Mouse (Mus musculus) mesoderm, embryonic 11.5 days (tissue): ENCODE data around the gene Gm3854.
A peak's percentile ranks its signal among the peaks of the same experiment; 100 is the strongest.
"Not testable (repeated sequence)": the region's sequence is repeated elsewhere in the genome, so short reads cannot be mapped to it uniquely, and the experiment has no call there.

Experiments used
- DNase-seq: peaks from one replicate; pipeline ENCODE4 v3.0.0-alpha.2; 2012; ENCODE audit warnings: low read depth, low spot score

Gm3854 gene

DNA sequence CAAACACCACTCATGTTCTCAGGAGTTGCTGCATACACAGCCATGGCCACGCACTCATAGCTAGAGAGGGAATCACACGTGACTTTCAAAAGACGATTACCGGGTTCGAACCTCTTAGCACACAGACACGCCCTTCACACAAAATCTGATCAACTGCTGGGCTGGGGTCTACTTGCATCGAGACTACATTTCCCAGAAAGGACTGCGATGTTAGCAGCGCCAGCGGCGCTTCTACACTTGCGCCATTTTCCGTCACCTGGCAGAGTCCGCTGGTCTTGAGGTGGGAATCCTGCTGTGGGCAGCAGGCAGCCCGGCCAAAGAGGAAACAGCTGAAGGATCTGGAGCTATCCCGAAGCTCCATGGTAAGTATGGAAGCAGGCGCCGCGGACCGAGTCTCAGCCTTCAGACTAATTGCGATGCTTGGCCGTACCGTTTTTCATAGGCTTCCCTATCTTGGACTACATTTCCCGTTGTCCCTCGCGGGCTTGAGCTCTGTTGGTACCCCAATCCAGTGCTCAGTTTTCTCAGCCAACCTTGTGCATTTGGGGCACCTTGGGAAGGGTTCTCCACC lies at the start of gene Gm3854:
Gene Gm3854 (plus strand): TSS at position 259 of the 571 bp plus-strand sequence.
- DNase-seq = peak; percentile 83

GRCm38 (mm10) chr7:6300796-6301195 lies 42.8 kb upstream of the Gm3854 start:
- not testable (repeated sequence) for DNase-seq

- DNase-seq = peak; percentile 10
These were observed 12.9 kb upstream of the Gm3854 start for GRCm38 (mm10) chr7:6330458-6331232.

GRCm38 (mm10) chr7:6331233-6331956 lies 12.2 kb upstream of the Gm3854 start, which contains the start of gene Zfp583:
Gene Zfp583, minus strand, starts transcription at chr7:6331285.
- DNase-seq = peak; percentile 92

DNA sequence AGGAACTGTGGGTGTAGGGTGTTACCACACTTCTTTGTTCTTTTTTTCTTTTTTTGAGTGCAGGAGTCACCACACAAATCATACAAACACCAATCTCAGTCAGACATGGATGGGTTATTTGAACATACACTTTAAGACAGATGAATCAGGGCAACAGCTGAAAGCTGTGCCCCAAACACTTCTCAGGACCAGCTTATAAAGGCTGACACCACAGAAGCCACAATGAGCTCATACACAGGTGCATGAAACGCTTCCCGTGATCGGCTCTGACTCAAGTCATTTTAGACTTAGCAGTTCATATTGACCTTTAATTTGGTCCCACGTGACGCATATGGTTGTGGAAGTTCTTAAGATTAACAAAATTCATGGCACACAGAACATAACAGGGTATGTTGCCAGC lies 3.7 kb upstream of the Gm3854 start:
- no peak for DNase-seq

DNA sequence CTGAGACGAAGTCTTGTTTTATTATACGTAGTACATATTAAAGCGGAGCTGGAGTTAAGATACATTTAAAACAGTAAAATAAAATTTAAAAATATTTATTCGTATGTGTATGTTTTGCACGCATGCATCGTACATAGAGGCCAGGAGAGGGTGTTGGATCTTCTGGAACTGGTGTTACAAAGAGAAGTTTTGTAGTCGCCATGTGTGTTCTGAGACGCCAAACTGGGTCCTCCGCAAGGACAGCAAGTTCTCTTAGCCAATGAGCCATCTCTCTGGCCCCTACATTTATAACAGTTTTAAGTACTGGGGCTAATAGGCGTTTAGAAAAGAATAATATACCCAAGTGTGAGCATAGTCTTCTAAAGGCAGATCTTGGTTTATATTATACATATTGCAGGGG lies 565 bp downstream of the Gm3854 start:
- DNase-seq = no peak

DNA sequence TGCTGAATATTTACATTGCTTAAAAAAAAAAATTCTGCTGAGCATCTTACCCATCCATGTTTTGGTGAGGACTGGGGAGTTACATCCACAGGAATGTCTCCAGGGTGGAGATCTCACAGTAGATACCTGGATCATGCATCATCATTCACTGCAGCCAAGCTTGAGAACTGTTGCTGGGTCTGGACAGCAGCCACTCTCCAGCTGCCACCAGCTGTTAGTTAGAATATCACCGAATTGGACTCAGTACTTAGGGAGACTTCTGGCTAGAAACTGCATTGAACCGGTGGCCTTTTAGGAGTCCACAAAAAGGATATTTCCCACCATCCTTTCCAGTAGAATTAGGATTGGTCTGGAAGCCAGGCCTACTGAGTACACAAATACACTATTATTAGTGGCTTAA lies 14.6 kb downstream of the Gm3854 start:
- no peak for DNase-seq

DNA sequence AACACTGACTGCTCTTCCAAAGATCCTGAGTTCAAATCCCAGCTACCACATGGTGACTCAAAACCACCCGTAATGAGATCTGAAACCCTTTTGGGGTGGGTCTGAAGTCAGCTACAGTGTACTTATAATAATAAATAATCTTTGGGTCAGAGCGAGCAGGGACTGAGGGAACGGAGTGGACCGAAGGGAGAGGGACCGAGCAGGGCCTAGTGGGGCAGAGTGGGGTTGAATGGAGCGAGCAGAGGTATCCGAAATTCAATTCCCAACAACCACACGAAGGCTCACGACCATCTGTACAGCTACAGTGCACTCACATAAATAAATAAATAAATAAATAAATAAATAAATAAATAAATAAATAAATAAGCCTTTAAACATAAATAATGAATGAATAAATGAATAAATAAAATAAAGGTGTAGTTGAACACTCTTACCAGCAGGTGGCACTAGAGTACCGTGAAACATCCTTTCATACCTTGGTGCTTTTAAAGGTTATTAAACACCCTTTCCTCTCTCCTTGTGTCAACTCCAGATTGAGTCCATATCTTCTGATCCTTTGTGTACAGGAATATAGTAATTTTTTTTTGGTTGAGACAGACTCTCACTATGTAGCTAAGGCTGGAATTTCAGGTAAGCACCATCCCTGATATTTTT lies 15.5 kb downstream of the Gm3854 start:
- peak; percentile 87 for DNase-seq

DNA sequence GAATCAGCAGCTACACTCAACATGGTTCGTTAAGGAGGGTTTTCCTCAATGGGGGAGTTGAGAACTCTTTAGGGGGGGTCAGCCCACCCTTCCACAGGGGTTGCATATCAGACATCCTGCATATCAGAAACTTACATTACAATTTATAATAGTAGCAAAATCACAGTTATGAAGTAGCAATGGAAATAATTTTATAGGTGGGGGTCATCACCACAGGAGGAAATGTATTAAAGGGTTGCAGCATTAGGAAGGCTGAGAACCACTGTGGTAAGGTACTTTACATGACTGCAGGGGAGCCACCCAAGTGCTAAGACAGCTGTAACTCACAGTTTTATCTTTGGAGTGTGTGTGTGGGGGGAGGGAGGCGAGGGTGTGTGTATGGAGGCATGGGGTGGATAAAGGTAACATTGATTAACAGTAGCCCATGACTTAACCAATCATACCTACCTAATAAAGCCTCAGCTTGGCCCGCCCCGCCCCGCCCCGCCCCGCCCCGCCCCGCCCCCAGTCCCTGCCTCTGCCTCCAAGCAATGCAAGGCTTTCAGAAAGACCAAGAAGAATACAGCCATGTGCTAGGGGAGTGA lies 17.0 kb downstream of the Gm3854 start:
- DNase-seq = no peak

DNA sequence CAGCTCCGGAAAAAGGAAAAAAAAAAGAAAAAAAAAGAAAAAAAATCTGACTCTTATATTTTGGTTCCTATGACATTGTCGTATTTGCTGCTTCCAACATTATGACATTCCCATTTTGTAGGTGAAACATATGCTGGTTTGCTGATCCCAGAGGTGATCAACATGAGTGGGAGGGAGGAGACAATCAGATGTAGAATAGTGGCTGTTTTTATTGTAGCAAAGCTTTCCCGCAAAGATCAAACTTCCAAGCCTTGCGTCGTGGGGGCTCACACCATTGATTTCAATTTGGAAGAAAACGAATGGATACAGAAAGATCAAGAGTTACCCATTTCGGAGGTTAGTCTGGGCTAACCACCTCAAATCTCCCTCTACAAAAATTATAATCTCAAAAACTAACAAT lies 18.2 kb downstream of the Gm3854 start:
- DNase-seq = no peak

DNA sequence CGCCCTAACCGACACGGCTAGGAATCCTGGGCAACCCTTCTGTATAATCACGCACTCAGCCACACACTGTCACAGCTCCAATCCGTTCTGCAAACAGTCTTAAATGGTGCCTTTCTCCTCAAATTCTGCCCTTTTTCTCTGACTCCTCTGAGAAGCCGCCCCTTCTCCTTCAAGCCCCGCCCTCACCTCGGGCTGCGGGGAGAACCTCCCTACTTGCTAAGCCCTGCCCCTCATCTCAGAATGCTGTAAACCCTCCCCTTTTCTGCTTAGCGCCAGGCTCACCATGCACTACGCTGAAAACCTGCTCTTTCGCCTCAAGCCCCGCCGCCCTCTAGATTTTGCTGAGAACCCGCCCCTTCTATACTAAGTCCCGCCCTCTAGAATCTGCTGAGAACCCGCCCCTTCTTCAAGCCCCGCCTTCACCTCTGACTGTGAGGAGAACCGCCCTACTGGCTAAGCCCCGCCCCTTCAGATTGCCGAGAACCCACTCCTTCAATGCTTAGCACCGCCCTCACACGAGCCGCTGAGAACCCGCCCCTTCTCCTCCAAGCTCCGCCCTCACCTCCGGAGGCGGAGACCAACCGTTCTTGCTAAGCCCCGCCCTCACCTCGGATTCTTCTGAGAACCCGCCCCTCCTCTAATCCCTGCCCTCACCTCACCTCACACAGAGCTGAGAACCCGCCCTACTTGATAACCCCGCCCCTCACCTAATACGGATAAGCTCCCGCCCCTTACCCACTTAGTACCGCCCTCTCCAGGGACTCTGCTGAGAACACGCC lies 18.9 kb downstream of the Gm3854 start:
- peak; percentile 98 for DNase-seq

GRCm38 (mm10) chr7:6363047-6363488 lies 19.5 kb downstream of the Gm3854 start, which contains the start of gene Zfp78:
Gene Zfp78, plus strand, starts transcription at chr7:6363280.
- DNase-seq = peak; percentile 94

- DNase-seq = no peak
These were observed 21.2 kb downstream of the Gm3854 start for GRCm38 (mm10) chr7:6364761-6365160.

- no peak for DNase-seq
These were observed 23.6 kb downstream of the Gm3854 start for GRCm38 (mm10) chr7:6367185-6367584.

GRCm38 (mm10) chr7:6368146-6368545 lies 24.6 kb downstream of the Gm3854 start:
- not testable (repeated sequence) for DNase-seq

DNA sequence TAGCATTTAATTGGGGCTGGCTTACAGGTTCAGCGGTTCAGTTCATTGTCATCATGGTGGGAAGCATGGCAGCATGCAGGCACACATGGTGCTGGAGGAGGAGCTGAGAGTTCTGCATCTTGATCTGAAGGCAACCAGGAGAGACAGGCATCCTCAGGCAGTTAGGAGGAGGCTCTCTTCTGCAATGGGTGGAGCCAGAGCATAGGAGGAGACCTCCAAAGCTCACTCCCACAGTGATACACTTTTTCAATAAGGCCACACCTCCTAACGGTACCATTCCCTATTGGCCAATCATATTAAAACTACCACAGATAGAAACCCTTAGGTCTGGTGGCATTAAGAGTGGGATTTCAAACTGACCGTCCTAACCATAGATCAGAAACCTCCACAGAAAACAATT lies 25.9 kb downstream of the Gm3854 start:
- no peak for DNase-seq

DNA sequence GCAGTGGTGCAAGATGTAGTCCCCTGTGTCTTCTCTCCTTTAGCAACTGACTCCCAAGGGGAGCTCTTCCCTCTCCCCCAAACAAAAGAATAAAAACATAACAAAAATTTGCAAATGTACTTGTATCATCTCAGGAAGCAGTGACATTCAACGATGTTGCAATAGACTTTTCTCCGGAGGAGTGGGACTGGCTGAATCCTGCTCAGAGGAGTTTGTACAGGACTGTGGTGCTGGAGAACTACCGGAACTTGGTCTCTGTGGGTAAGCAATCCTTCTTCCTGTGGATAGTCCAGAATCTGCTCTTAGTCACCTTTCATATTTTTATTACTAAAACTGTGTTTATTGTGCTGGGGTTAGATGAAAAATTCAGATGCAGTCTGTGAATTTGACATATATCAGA lies 29.4 kb downstream of the Gm3854 start:
- no peak for DNase-seq

DNA sequence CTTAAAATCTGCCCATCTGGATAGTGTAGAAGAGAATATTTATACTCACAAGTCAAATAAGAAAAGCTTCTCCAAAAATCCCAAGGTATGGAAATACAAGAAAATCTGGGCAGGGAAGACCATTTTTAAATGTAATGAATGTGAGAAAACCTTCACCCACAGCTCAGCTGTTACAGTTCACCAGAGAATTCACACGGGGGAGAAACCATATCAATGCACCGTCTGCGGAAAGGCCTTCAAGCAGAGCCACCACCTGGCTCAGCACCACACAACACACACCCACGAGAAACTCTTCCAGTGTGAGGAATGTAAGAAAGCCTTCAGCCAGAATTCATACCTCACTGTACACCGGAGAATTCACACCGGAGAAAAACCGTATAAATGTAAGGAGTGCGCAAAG lies 34.9 kb downstream of the Gm3854 start:
- DNase-seq = no peak

- DNase-seq = no peak
These were observed 37.9 kb downstream of the Gm3854 start for GRCm38 (mm10) chr7:6381431-6381830.

DNA sequence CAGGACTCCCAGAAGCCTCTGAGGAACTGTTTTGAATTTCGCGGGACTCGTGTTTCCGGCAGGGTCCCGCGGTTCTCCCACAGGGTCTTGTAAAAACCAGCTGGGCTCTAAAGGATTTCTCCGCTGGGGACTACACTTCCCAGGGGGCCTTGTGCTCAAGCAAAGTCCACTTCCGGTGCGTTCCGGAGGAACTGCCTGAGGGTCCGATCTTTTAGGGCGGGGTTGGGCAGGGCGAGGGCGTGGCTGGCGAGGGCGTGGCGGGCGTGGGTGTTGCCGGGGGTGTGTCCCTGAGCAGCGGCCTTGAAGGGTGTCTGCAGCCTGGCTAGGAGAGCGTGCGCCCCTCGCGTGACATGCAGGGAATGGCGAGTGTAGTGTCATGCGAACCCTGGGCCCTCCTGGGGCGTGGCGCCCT lies 39.5 kb downstream of the Gm3854 start, which contains the start of gene Zfp28:
Gene Zfp28 (plus strand): TSS at position 252 of the 412 bp plus-strand sequence.
- peak; percentile 98 for DNase-seq

GRCm38 (mm10) chr7:6384011-6384410 lies 40.5 kb downstream of the Gm3854 start:
- DNase-seq = no peak
